Mouse (Mus musculus): ENCODE results near the gene Catip. TPM values are rescaled to one million over a fixed set of nuclear protein-coding genes. Genes with fewer than 3 reads are reported as not detected.
A peak's percentile ranks its signal among the peaks of the same experiment; 100 is the strongest.

The Catip gene
- polyA plus RNA-seq, 1 experiment from 2014 or later: 0.73 TPM

DNA sequence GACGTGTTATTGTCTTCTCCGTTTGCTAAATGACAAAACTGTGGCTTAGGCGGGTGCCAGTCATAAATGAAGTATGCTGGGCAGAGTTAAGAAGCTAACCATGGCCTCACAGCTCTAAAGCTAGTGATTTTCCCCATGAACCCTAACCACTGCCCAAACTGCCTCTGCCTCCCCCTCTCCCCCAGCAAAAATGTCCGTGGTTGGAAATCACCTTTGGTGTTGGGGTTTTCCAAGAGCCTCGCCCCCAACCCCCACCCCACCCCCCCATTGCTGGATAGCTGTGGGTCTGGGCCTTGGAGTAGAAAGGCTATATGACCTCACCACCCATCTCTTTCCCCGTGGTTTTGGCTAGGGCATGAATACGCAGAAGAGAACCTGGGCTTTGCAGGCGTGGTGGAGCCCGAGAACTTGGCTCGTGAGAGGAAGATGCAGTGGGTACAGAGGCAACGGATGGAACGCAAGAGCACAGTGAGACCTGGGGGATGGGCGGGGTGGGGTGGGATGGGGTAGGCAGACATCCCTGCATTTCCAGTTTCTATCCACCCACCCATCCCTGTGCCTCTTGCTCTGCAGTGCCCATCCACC, 10.6 kb upstream of the Catip start:
- peaks cover 58% of the 10 kb centered on the region for H3K36me3 ChIP-seq
- H3K4me3 ChIP-seq: no peak overlapping the region
- ATAC-seq (ENCODE audit: low read depth): no peak
- H3K27ac ChIP-seq (replicated peaks): no peak overlapping the region
- H3K9ac ChIP-seq: no peak overlapping the region
- 95% methylated on average over 13 of the region's 13 CpGs for whole genome bisulfite sequencing
- H3K4me1 ChIP-seq (replicated peaks): no peaks in the 10 kb centered on the region
- H3K9me3 ChIP-seq: no peaks in the 10 kb centered on the region
- no peak overlapping the region for H3K4me2 ChIP-seq
- H3K27me3 ChIP-seq: no peaks in the 10 kb centered on the region

DNA sequence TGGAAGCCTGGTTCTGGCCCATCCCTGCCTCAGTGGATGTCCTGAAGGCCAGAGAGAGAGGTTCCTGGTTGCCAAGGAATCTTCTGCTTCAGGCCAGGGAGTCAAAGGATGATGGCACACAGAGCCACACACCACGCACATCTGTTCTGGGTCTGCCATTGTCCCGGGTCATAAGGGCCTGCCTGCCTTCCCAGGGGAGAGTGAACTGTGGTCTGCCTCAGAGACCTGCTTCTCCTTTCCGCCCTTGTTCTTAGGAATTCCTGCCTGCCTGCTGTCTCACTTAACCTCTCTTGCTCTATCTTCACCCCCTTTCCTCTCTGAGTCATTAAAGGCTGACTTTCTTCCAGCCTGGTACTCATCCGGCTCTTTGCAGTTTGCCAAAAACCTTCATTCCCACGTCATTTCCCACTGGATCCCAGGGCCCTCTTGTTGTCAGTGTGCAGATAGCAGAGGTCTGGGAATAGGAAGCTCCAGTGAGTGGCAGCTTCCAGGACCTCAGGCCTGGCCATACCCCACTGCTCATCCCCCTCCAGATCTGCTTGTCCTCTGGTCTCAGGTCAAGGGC, 9.3 kb upstream of the Catip start:
- H3K27me3 ChIP-seq: no peaks in the 10 kb centered on the region
- H3K9me3 ChIP-seq: no peaks in the 10 kb centered on the region
- no peak overlapping the region for H3K4me2 ChIP-seq
- 74% methylated on average over 5 of the region's 5 CpGs for WGBS
- no peak overlapping the region for H3K27ac ChIP-seq (replicated peaks)
- no peak overlapping the region for H3K9ac ChIP-seq
- ATAC-seq (ENCODE audit: low read depth): no peak
- H3K4me1 ChIP-seq (replicated peaks): no peaks in the 10 kb centered on the region
- H3K4me3 ChIP-seq: no peak overlapping the region
- peaks cover 54% of the 10 kb centered on the region for H3K36me3 ChIP-seq

DNA sequence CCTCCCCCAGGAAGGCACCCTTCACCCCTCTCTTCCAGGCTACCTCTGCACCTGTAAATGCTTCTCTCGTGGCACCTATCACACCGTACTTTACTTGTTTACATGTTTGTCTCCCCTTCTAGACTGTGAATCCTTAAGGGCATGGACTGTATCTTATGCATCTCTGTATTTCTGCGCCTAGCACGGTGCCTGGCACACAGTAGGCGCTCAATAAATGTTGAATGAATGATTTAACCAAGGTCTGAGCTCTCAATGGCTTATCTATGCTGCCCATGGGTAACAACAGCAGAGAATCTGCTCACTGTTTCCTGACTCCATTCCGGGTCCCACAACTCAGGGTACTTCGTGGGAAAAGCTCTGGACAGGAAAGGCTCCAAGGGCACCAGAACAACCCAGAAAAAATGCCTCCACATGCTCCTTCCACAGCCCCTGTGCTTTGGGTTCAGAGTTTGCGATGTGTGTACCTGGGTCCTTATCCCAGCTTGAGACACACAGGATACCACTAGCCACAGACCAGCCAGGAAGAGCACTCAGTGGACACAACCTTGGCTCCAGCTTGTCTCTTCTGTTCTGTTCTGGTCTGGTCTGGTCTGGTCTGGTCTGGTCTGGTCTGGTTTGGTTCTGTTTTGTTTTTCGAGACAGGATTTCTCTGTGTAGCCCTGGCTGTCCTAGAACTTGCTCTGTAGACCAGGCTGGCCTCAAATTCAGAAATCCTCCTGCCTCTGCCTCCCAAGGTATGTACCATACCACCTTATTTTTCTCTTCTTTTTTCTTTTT, 8.3 kb upstream of the Catip start:
- ATAC-seq (ENCODE audit: low read depth): no peak
- no peak overlapping the region for H3K9ac ChIP-seq

DNA sequence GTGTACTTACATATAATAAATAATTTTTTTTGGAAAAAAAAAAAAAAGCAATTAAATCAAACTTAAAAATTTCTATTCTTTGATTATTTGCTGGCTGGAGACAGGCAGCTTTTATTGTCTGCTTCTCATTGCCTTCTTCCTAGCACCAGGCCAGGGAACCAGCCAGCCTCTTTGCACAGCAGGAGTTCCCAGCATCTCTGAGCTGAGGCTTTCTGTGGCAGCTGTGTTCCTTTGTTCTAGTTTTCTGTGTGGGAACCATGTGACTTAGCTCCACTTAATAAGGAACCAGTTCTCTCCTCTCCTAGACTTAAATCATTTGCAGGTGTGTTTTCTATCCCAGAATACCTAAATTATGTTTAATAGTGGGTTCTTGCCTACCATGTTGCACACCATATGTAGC, 4.4 kb upstream of the Catip start:
- no peaks in the 10 kb centered on the region for H3K27me3 ChIP-seq
- H3K9ac ChIP-seq: no peak overlapping the region
- H3K4me2 ChIP-seq: no peak overlapping the region
- H3K36me3 ChIP-seq: peaks cover 19% of the 10 kb centered on the region
- no peak overlapping the region for H3K4me3 ChIP-seq
- no peaks in the 10 kb centered on the region for H3K9me3 ChIP-seq
- no peak for ATAC-seq (ENCODE audit: low read depth)
- H3K4me1 ChIP-seq (replicated peaks): peaks cover 9% of the 10 kb centered on the region; the same call in 1 of the 2 replicates
- H3K27ac ChIP-seq (replicated peaks): no peak overlapping the region

More for the DNA sequence above, 8.3 kb upstream of the Catip start:
- H3K27me3 ChIP-seq: no peaks in the 10 kb centered on the region
- no peak overlapping the region for H3K4me2 ChIP-seq
- H3K4me3 ChIP-seq: no peak overlapping the region
- 91% methylated on average over 9 of the region's 9 CpGs for WGBS
- no peaks in the 10 kb centered on the region for H3K4me1 ChIP-seq (replicated peaks)
- H3K27ac ChIP-seq (replicated peaks): no peak overlapping the region
- H3K9me3 ChIP-seq: no peaks in the 10 kb centered on the region
- peaks cover 51% of the 10 kb centered on the region for H3K36me3 ChIP-seq

DNA sequence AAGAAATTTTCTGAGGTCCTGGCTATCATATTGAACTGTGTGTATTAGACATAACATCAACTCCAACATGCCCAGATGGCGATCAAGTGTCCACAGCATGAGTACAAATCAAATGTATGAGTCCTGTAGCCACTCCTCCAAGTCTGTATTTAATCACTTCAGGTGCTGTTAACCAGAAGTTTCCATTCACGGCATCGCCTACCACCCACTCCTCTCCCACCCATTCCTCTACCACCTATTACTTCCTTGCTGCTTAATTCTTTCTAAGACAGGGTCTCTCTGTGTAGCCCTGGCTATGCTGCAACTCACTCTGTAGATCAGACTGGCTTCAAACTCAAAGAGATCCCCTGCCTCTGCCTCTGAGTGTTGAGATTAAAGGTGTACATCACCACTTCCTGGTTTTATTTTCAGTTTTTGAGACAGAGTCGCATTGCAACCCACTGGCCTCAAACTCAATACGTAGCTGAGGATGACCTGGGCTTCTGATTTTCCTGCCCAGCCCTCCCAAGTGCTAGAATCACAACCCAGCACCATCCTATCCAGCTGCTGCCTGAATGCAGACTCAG, 1.9 kb upstream of the Catip start:
- 87% methylated on average over 5 of the region's 5 CpGs for WGBS
- Histone ChIP-seq H3K9ac (no peak overlapping the region), H3K9me3 (no peaks in the 10 kb centered on the region), H3K27ac (replicated peaks) (no peak overlapping the region), H3K4me2 (no peak overlapping the region), H3K27me3 (no peaks in the 10 kb centered on the region), H3K4me3 (no peak overlapping the region), H3K36me3 (0 out of 2 replicates have a peak, but pooled peaks cover under 1% of the 10 kb centered on the region), H3K4me1 (replicated peaks) (peaks cover 9% of the 10 kb centered on the region; the same call in 1 of the 2 replicates)
- ATAC-seq (ENCODE audit: low read depth): no peak

DNA sequence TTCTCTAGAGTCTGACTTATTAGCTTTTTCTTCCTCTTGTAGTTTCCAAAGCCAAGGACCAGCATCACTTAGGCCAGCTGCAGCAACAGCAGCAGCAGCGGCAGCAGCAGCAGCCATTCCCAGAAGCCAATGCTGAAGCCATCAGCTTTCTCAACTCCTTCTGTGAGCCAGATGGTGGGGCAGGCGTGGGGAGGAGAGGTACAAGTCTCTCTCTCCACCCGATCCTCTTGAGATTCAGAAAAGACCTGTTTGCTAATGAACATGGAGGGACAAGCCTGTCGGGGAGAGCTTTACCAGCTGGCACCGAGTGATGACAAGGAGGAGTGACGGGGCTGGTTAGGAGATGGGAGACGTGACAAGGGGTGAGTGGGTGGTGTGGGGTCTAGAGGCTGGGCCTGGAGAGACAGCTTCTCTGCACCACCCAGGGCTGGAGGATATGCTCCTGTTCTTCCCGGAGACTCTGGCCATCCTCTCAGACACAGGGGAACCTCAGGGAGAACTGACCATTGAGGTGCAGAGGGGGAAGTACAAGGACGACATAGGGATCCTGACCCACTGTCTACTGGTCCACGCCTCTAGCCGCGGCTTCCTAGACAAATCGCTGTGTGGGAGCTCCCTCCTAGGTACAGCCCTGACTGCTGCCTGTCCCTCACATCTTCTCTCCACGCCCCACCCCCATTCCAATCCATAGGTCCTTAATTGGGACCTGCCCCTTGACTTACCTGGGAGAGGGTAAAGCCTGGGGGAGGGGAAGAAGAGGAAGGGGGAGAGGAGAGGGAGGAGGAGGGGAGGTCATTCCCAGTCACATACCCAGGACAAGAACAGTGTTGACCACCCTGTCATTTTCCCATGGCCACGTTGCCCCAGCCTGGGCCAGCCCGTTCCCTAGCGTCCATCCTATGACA, 669 bp downstream of the Catip start:
- 69% methylated on average over 17 of the region's 17 CpGs for WGBS
- H3K9ac ChIP-seq: no peak overlapping the region
- peaks cover 4% of the 10 kb centered on the region; the same call in 1 of the 2 replicates for H3K27me3 ChIP-seq
- H3K27ac ChIP-seq (replicated peaks): no peak overlapping the region
- H3K4me2 ChIP-seq: no peak overlapping the region
- ATAC-seq (ENCODE audit: low read depth): peak; percentile 43; the same call in 1 of the 2 replicates
- H3K4me3 ChIP-seq: no peak overlapping the region
- H3K9me3 ChIP-seq: no peaks in the 10 kb centered on the region
- H3K4me1 ChIP-seq (replicated peaks): peaks cover 9% of the 10 kb centered on the region; the same call in 1 of the 2 replicates
- no peaks in the 10 kb centered on the region for H3K36me3 ChIP-seq

DNA sequence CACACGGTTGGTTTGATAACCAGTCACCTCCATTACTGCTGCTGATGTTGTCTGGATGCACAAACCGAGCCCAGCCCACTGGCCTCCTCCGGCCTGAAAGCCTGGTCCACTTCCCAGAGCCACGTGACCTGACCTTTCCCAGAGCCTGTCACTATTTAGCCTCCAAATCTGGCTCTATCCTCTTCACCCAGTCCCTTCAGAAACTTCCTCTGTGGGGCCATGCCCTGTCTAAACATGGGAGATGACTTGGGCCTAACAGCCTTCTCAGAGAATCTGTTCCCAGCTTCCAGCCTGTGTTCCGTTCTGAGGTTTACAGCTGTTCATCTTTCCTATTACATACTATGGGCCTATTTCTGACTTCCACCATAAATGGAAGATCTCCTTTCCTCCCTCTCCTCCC, 1.5 kb downstream of the Catip start:
- peaks cover 4% of the 10 kb centered on the region; the same call in 1 of the 2 replicates for H3K27me3 ChIP-seq
- H3K9me3 ChIP-seq: no peaks in the 10 kb centered on the region
- peaks cover 15% of the 10 kb centered on the region; the same call in 1 of the 2 replicates for H3K4me1 ChIP-seq (replicated peaks)
- no peak for ATAC-seq (ENCODE audit: low read depth)
- no peak overlapping the region for H3K9ac ChIP-seq
- H3K36me3 ChIP-seq: no peaks in the 10 kb centered on the region
- no peak overlapping the region for H3K4me3 ChIP-seq
- WGBS: 75% methylated on average over 5 of the region's 5 CpGs
- no peak overlapping the region for H3K4me2 ChIP-seq
- H3K27ac ChIP-seq (replicated peaks): no peak overlapping the region

DNA sequence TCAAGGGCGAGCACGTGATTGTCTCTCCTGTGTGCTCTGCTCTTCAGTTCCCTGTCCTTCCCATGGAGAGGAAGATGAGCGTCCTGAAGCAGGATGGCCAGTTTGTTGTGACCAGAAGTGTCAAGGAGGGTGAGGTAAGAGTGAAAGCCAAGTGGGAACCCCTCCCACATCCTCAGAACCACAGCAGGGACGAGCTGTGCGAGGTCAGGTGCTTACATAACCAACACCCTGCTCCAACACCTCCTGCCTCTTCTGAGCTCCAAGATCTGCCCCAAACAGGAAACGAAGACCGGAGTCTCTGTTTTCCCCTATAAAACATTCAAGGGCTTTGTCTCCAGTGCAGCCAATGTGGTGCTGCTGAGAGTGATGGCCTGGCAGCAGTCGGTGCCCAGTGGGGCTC, 2.4 kb downstream of the Catip start:
- Histone ChIP-seq H3K9me3 (no peaks in the 10 kb centered on the region), H3K4me1 (replicated peaks) (peaks cover 16% of the 10 kb centered on the region; the same call in 1 of the 2 replicates), H3K9ac (no peak overlapping the region), H3K27ac (replicated peaks) (no peak overlapping the region), H3K36me3 (no peaks in the 10 kb centered on the region), H3K4me3 (no peak overlapping the region), H3K27me3 (peaks cover 4% of the 10 kb centered on the region; the same call in 1 of the 2 replicates), H3K4me2 (no peak overlapping the region)
- ATAC-seq (ENCODE audit: low read depth): no peak
- WGBS: 84% methylated on average over 8 of the region's 8 CpGs

DNA sequence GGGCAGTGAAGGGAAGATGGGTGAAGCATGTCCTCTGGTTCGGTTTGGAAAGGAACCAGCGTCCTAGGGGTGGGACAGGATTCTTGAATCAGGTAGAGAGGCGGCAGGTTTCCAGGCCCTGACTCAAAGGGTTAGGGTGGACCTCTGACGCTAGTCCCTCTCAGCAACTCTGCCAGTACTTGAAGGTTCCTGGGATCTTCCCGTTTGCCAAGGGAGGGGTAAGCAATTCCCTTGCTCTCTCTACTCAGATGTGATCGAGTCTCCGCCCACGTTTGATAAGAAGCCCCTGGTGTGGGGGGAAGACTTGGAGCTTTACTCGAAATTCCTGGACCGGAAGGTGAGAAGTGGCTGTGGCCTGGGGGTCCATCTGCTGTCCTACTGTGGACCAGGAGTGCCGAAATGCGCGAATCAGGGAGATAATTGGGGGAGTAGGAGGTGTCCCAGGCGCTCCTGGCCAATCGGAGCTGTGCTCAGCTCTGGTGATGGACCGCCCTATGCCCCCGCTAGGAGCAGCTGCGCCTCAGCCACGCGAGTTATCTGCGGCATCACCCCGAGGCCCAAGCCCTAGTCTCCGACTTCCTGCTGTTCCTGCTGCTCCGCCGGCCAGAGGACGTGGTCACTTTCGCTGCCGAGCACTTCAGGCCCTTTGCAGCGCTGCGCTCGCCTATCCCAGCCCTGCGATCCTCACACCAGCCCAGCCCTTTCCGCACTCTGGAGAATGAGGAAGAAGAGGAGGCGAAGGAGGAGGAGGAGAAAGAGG, 6.2 kb downstream of the Catip start:
- Histone ChIP-seq H3K4me2 (peak overlapping the region; percentile 62), H3K9ac (peak overlapping the region; percentile 64), H3K27me3 (peaks cover 4% of the 10 kb centered on the region; the same call in 1 of the 2 replicates), H3K4me1 (replicated peaks) (peaks cover 7% of the 10 kb centered on the region; the same call in 1 of the 2 replicates), H3K9me3 (no peaks in the 10 kb centered on the region), H3K36me3 (no peaks in the 10 kb centered on the region), H3K4me3 (peak overlapping the region; percentile 32), H3K27ac (replicated peaks) (no peak overlapping the region)
- 21% methylated on average over 34 of the region's 34 CpGs for WGBS
- ATAC-seq (ENCODE audit: low read depth): peak; percentile 82

DNA sequence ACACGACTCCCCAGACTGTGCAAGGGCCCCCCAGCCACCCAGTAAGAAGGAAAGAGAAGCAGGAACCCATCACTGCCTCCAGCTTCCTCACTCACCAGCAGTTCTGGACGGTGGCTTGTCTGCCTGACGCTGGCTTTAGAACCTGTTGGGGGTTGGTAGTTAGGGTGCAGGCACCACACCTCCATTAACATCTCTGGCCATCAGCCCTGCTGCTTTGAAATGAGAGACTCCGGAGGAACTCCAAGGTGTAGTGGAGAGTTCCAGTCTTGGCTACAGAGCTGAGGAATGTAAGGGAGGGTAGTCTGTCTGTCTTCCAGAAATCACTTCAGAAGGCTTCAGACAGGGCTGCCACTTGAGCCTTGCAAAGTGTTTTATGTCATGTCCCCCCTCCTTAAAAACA, 8.1 kb downstream of the Catip start:
- H3K36me3 ChIP-seq: no peaks in the 10 kb centered on the region

DNA sequence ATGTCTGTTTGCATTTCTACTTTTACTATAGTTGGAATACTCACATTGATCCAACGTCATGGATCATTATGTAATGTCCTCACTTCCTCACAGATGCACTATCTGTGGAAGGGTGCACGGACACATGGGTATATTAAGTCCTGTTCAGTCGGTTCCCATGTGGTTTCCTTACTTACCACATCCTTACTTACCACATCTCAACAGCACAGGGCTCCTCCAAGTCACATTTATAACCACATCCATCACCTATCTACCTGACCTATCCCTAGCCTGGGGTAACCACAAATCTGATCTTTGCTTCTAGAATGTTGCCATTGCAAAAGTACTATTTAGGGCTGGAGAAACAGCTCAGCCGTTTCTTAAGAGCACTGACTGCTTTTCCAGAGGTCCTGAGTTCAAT, 11.5 kb downstream of the Catip start:
- H3K9ac ChIP-seq: no peak overlapping the region
- H3K4me2 ChIP-seq: no peak overlapping the region
- peaks cover 8% of the 10 kb centered on the region; the same call in 1 of the 2 replicates for H3K4me1 ChIP-seq (replicated peaks)
- H3K27me3 ChIP-seq: no peaks in the 10 kb centered on the region
- H3K27ac ChIP-seq (replicated peaks): no peak overlapping the region
- no peaks in the 10 kb centered on the region for H3K36me3 ChIP-seq
- 80% methylated on average over 4 of the region's 4 CpGs for WGBS
- no peaks in the 10 kb centered on the region for H3K9me3 ChIP-seq
- H3K4me3 ChIP-seq: no peak overlapping the region
- no peak for ATAC-seq (ENCODE audit: low read depth)

More for the DNA sequence above, 8.1 kb downstream of the Catip start:
- WGBS: 36% methylated on average over 4 of the region's 4 CpGs
- H3K27ac ChIP-seq (replicated peaks): no peak overlapping the region
- no peak for ATAC-seq (ENCODE audit: low read depth)
- no peaks in the 10 kb centered on the region for H3K9me3 ChIP-seq
- H3K27me3 ChIP-seq: peaks cover 4% of the 10 kb centered on the region; the same call in 1 of the 2 replicates
- H3K4me3 ChIP-seq: no peak overlapping the region
- no peak overlapping the region for H3K9ac ChIP-seq
- H3K4me1 ChIP-seq (replicated peaks): peaks cover 7% of the 10 kb centered on the region; the same call in 1 of the 2 replicates
- H3K4me2 ChIP-seq: no peak overlapping the region

Data from neural tube, embryonic 13.5 days (tissue).